Mouse (Mus musculus) cerebellum, adult 2 months (tissue): Measurements from ENCODE around the gene Tmem72.

Experiments used
- CTCF ChIP-seq: fragments of 200-500 bp; IDR thresholded peaks from 2 replicates; pipeline ENCODE4 v1.5.1; 2011; ENCODE audit warnings: low read depth, mild to moderate bottlenecking, control low read depth, low read length, moderate library complexity, borderline replicate concordance; ENCODE audit not compliant: insufficient read depth
- POLR2A ChIP-seq: fragments of 200-500 bp; IDR thresholded peaks from 2 replicates; pipeline ENCODE4 v1.6.1; 2011; ENCODE audit warnings: low read length, control low read depth, borderline replicate concordance; ENCODE audit not compliant: insufficient read depth

GRCm38 (mm10) chr6:116667382-116667781 lies 49.3 kb downstream of the Tmem72 start:
- TF ChIP-seq POLR2A (no peak), CTCF (no peak)
